Mouse (Mus musculus): ENCODE data around the gene Rab29.

DNA sequence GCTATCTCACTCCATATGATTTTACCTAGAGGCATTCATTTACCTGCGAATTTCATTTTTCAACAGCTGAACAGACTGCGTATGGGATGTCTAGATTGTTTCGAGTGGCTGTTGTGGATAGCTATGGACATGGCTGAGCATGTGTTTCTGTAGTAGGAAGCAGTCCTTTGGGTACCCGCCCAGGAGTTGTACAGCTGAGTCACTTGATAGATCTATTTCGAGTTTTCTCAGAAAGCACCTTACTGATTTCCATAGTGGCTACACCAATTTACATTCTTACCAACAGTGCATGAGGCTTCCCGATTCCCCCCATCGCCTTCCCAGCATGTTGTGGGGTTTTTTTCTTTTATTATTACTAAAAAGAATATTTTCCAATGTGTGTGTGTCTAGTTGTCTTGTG, 36.2 kb downstream of the Rab29 start:
- TF ChIP-seq ZNF384 (IDR thresholded peaks at IDR 0.05; ENCODE audit: low read depth, low read length) = no peak
- no peak for TF ChIP-seq ZC3H11A (IDR thresholded peaks at IDR 0.05; ENCODE audit: borderline replicate concordance, low read depth, low read length)
- TF ChIP-seq MAFK (IDR thresholded peaks at IDR 0.05; ENCODE audit: insufficient read depth, low read depth, low read length) = no peak
- no peak for TF ChIP-seq CHD2 (IDR thresholded peaks at IDR 0.05; ENCODE audit: low read depth, low read length)
- TF ChIP-seq HCFC1 (IDR thresholded peaks at IDR 0.05; ENCODE audit: borderline replicate concordance, insufficient read depth, low read length) = no peak

Measured in ES-E14 (cell line).